In genomic region chr16:37622919-37623318, GRCm38 (mm10) we compare ENCODE assay signal across 23 mouse cellular contexts. TPM values are rescaled to one million over a fixed set of nuclear protein-coding genes. Genes with fewer than 3 reads are reported as not detected.
DNase-seq lines count a peak whose midpoint lies in the region; ATAC-seq lines count a peak whose summit lies in the region.
"Had no signal": no experiment of that assay in that cellular context is flagged by ENCODE, and none has a peak within 500 bp of the region (broad histone marks: within the 10 kb centered on the region; RNA-seq: fewer than 3 reads in every experiment).

No protein-coding gene starts in this region.

- peak overlapping the region; percentile 58; the same call in 1 of the 2 replicates for H3K27ac ChIP-seq in forebrain, embryonic 10.5 days
- no peak overlapping the region for H3K27ac ChIP-seq in forebrain, embryonic 16.5 days (ENCODE audit: low read length)
- H3K27ac ChIP-seq in midbrain, embryonic 14.5 days (replicated peaks; ENCODE audit: low read depth, low read length) = peak overlapping the region; percentile 27; the same call in 1 of the 2 replicates
- H3K27ac ChIP-seq: embryonic facial prominence, embryonic 13.5 days; heart, adult 2 months; heart, embryonic 15.5 days had no signal

- 42% methylated on average over 5 of the region's 5 CpGs for WGBS in forebrain, embryonic 10.5 days
- 27% methylated on average over 5 of the region's 5 CpGs for WGBS in forebrain, embryonic 16.5 days
- 13% methylated on average over 5 of the region's 5 CpGs for WGBS in midbrain, embryonic 14.5 days

- ATAC-seq in forebrain, embryonic 16.5 days = no peak
- ATAC-seq in midbrain, embryonic 14.5 days (ENCODE audit: low FRiP score, low TSS enrichment) = no peak
- ATAC-seq in erythroid progenitor cell, adult 5-6 weeks (replicated peaks; ENCODE audit: low FRiP score, poor library complexity, severe bottlenecking) = no peak
- ATAC-seq: liver, postnatal 0 days had no signal

- intact Hi-C loops in left cerebral cortex, postnatal 10 days (cut with DNase I) = no loop called here

- H3K4me2 ChIP-seq in forebrain, embryonic 16.5 days (ENCODE audit: low read length) = no peak overlapping the region
- H3K4me2 ChIP-seq in midbrain, embryonic 14.5 days (ENCODE audit: low read length) = no peak overlapping the region
- H3K4me2 ChIP-seq: embryonic facial prominence, embryonic 13.5 days; heart, embryonic 15.5 days had no signal

- no peak for DNase-seq in forebrain, embryonic 10.5 days (ENCODE audit: extremely low spot score, low spot score)
- peak; percentile 89 for DNase-seq in brain, adult 2 months (ENCODE audit: low read depth, low spot score)
- peak; percentile 89 for DNase-seq in cerebellum, adult 9-10 months
- DNase-seq in midbrain, embryonic 14.5 days = no peak
- DNase-seq in left cerebral cortex, postnatal 10 days (ENCODE audit: extremely low spot score in 1 of 2, low spot score in 2 of 2) = no peak
- no peak for DNase-seq in right cerebral cortex, postnatal 10 days (ENCODE audit: low spot score in 2 of 2)
- DNase-seq: adrenal gland, adult 8-10 months; gastrocnemius, postnatal 10 days; heart, adult 2 months; kidney, adult 8-10 months; kidney, postnatal 4 days; liver; liver, postnatal 0 days; lung, postnatal 36 days; right cerebral cortex, postnatal 14 days had no signal

- peaks cover 5% of the 10 kb centered on the region; the same call in 1 of the 2 replicates for H3K27me3 ChIP-seq in forebrain, embryonic 10.5 days (ENCODE audit: poor library complexity, severe bottlenecking)
- H3K27me3 ChIP-seq in forebrain, embryonic 16.5 days (replicated peaks; ENCODE audit: control insufficient read depth, insufficient read depth, low read length) = no peaks in the 10 kb centered on the region
- H3K27me3 ChIP-seq in midbrain, embryonic 14.5 days (ENCODE audit: control insufficient read depth, insufficient read depth, low read length) = no peaks in the 10 kb centered on the region
- H3K27me3 ChIP-seq: embryonic facial prominence, embryonic 13.5 days; heart, embryonic 15.5 days had no signal

- H3K36me3 ChIP-seq in forebrain, embryonic 10.5 days (replicated peaks) = no peaks in the 10 kb centered on the region
- H3K36me3 ChIP-seq in forebrain, embryonic 16.5 days (ENCODE audit: control insufficient read depth, insufficient read depth) = no peaks in the 10 kb centered on the region
- H3K36me3 ChIP-seq in midbrain, embryonic 14.5 days (ENCODE audit: control insufficient read depth, insufficient read depth, low read length) = no peaks in the 10 kb centered on the region
- H3K36me3 ChIP-seq: embryonic facial prominence, embryonic 13.5 days; heart, embryonic 15.5 days had no signal

- H3K4me3 ChIP-seq in forebrain, embryonic 10.5 days = no peak overlapping the region
- H3K4me3 ChIP-seq in forebrain, embryonic 16.5 days (replicated peaks; ENCODE audit: low read length) = no peak overlapping the region
- no peak overlapping the region for H3K4me3 ChIP-seq in midbrain, embryonic 14.5 days (replicated peaks; ENCODE audit: low read depth, low read length)
- H3K4me3 ChIP-seq: embryonic facial prominence, embryonic 13.5 days; heart, adult 2 months; heart, embryonic 15.5 days had no signal

- peaks cover 14% of the 10 kb centered on the region for H3K4me1 ChIP-seq in forebrain, embryonic 10.5 days
- H3K4me1 ChIP-seq in forebrain, embryonic 16.5 days (replicated peaks; ENCODE audit: control insufficient read depth, insufficient read depth, low read length) = no peaks in the 10 kb centered on the region
- H3K4me1 ChIP-seq in midbrain, embryonic 14.5 days (ENCODE audit: control insufficient read depth, insufficient read depth, low read length) = peaks cover 12% of the 10 kb centered on the region; the same call in 1 of the 2 replicates
- H3K4me1 ChIP-seq: embryonic facial prominence, embryonic 13.5 days had no signal

- H3K9ac ChIP-seq in forebrain, embryonic 16.5 days (replicated peaks; ENCODE audit: low read depth, low read length) = no peak overlapping the region
- no peak overlapping the region for H3K9ac ChIP-seq in midbrain, embryonic 14.5 days (replicated peaks; ENCODE audit: low read length)
- H3K9ac ChIP-seq: embryonic facial prominence, embryonic 13.5 days; heart, embryonic 15.5 days; liver, postnatal 0 days had no signal

- no peaks in the 10 kb centered on the region for H3K9me3 ChIP-seq in forebrain, embryonic 10.5 days
- no peaks in the 10 kb centered on the region for H3K9me3 ChIP-seq in forebrain, embryonic 16.5 days (ENCODE audit: control insufficient read depth, low read length)
- H3K9me3 ChIP-seq in midbrain, embryonic 14.5 days (ENCODE audit: control insufficient read depth, low read length) = no peaks in the 10 kb centered on the region
- H3K9me3 ChIP-seq: embryonic facial prominence, embryonic 13.5 days; heart, embryonic 15.5 days had no signal

RNA-seq across cellular contexts. Expression of gene Ndufb4, which starts 31.3 kb away (rescaled TPM):
- polyA plus RNA-seq in forebrain, embryonic 10.5 days (2016; fragmentation: Nextera tagmentation; extraction: Ambion mirVana) = 44.8 and 47.6 TPM in 2 replicates
- polyA plus RNA-seq in forebrain, embryonic 16.5 days (2015; fragmentation: Nextera tagmentation; extraction: Ambion mirVana) = 49.6 and 68.2 TPM in 2 replicates
- 68.6 and 76.9 TPM in 2 replicates for polyA plus RNA-seq in midbrain, embryonic 14.5 days (2014; fragmentation: Nextera tagmentation; extraction: Ambion mirVana)
- 10.5 and 28.9 TPM in 2 replicates for total RNA-seq in erythroid progenitor cell, adult 5-6 weeks (2015; ENCODE audit: low replicate concordance)
- total RNA-seq in erythroid progenitor cell, adult 5-6 weeks (2017; ENCODE audit: low replicate concordance) = 5.6 and 26.3 TPM in 2 replicates
- total RNA-seq in left cerebral cortex, postnatal 10 days (2021) = 10 to 100 TPM; 72.5 to 73.8 TPM

RNA-seq across cellular contexts. Expression of gene Hgd, which starts 43.0 kb away (rescaled TPM):
- polyA plus RNA-seq in forebrain, embryonic 10.5 days (2016; fragmentation: Nextera tagmentation; extraction: Ambion mirVana) = 0.11 TPM in 1 of 2 replicates, not detected in the other
- 0.19 and 0.23 TPM in 2 replicates for polyA plus RNA-seq in forebrain, embryonic 16.5 days (2015; fragmentation: Nextera tagmentation; extraction: Ambion mirVana)
- 0.13 TPM in 1 of 2 replicates, not detected in the other for polyA plus RNA-seq in midbrain, embryonic 14.5 days (2014; fragmentation: Nextera tagmentation; extraction: Ambion mirVana)
- not detected in 2 replicates for total RNA-seq in erythroid progenitor cell, adult 5-6 weeks (2015; ENCODE audit: low replicate concordance)
- total RNA-seq in erythroid progenitor cell, adult 5-6 weeks (2017; ENCODE audit: low replicate concordance) = not detected in 2 replicates
- total RNA-seq in left cerebral cortex, postnatal 10 days (2021) = not detected
- total RNA-seq: CH12.LX; heart, adult 2 months; layer of hippocampus, postnatal 14 days; left cerebral cortex, postnatal 25 days had no signal
- polyA plus RNA-seq: cortical plate, adult 2 months had no signal

Comparison
In these comparisons a context has a peak if more than half of its experiments do, and no peak if none do; other contexts are left out.
1. DNase-seq: peak in brain, adult 2 months (single experiment) and cerebellum, adult 9-10 months (single experiment); none in forebrain, embryonic 10.5 days (single experiment), midbrain, embryonic 14.5 days (single experiment), left cerebral cortex, postnatal 10 days (0 of 2) and right cerebral cortex, postnatal 10 days (0 of 2).